Mouse (Mus musculus) spleen, postnatal 10 days (tissue): Measurements from ENCODE around the gene D430019H16Rik.

Experiments
- DNase-seq, 2 experiments: peaks; one replicate each; pipeline ENCODE4 v3.0.0; 2021 to 2022; ENCODE audit warnings: low spot score in 2 of 2

The D430019H16Rik gene

GRCm38 (mm10) chr12:105453670-105454257, at the start of gene D430019H16Rik:
D430019H16Rik (plus strand) TSS chr12:105453856.
- peak in 1 of 2 experiments; percentile 37 for DNase-seq

GRCm38 (mm10) chr12:105406008-105406407, 47.6 kb upstream of the D430019H16Rik start:
- no peak for DNase-seq

GRCm38 (mm10) chr12:105413909-105414308, 39.7 kb upstream of the D430019H16Rik start:
- DNase-seq, result no peak

GRCm38 (mm10) chr12:105420476-105420875, 33.2 kb upstream of the D430019H16Rik start:
- no peak for DNase-seq

GRCm38 (mm10) chr12:105426541-105426940, 27.1 kb upstream of the D430019H16Rik start:
- DNase-seq, result no peak

GRCm38 (mm10) chr12:105427039-105427757, 26.5 kb upstream of the D430019H16Rik start:
- DNase-seq, result peak in 1 of 2 experiments; percentile 42

- DNase-seq, result no peak
Measured at GRCm38 (mm10) chr12:105431872-105432271, 21.8 kb upstream of the D430019H16Rik start.

GRCm38 (mm10) chr12:105432807-105433206, 20.8 kb upstream of the D430019H16Rik start:
- no peak for DNase-seq

- DNase-seq, result no peak
Measured at GRCm38 (mm10) chr12:105438259-105438658, 15.4 kb upstream of the D430019H16Rik start.

GRCm38 (mm10) chr12:105439976-105440375, 13.7 kb upstream of the D430019H16Rik start:
- no peak for DNase-seq

- no peak for DNase-seq
Measured at GRCm38 (mm10) chr12:105443569-105443968, 10.1 kb upstream of the D430019H16Rik start.

- DNase-seq, result no peak
Measured at GRCm38 (mm10) chr12:105445767-105446166, 7.9 kb upstream of the D430019H16Rik start.

- DNase-seq, result no peak
Measured at GRCm38 (mm10) chr12:105449239-105449638, 4.4 kb upstream of the D430019H16Rik start.

GRCm38 (mm10) chr12:105454258-105455062, 804 bp downstream of the D430019H16Rik start:
- no peak for DNase-seq

- no peak for DNase-seq
Measured at GRCm38 (mm10) chr12:105455063-105455559, 1.5 kb downstream of the D430019H16Rik start.

- DNase-seq, result no peak
Measured at GRCm38 (mm10) chr12:105458791-105459190, 5.1 kb downstream of the D430019H16Rik start.

- no peak for DNase-seq
Measured at GRCm38 (mm10) chr12:105461066-105461465, 7.4 kb downstream of the D430019H16Rik start.

GRCm38 (mm10) chr12:105469026-105469425, 15.4 kb downstream of the D430019H16Rik start:
- no peak for DNase-seq

- no peak for DNase-seq
Measured at GRCm38 (mm10) chr12:105475230-105475911, 21.7 kb downstream of the D430019H16Rik start.

- DNase-seq, result peak; percentile 28 to 67
Measured at GRCm38 (mm10) chr12:105476453-105476852, 22.8 kb downstream of the D430019H16Rik start.

- no peak for DNase-seq
Measured at GRCm38 (mm10) chr12:105476993-105477392, 23.3 kb downstream of the D430019H16Rik start.

GRCm38 (mm10) chr12:105483503-105483902, 29.8 kb downstream of the D430019H16Rik start:
- no peak for DNase-seq
